Comparison of ENCODE assay signal across 9 mouse cellular contexts in genomic region chr13:93724206-93724605, GRCm38 (mm10). TPM values are rescaled to one million over a fixed set of nuclear protein-coding genes. Genes with fewer than 3 reads are reported as not detected.
A peak's percentile ranks its signal among the peaks of the same experiment; 100 is the strongest.
DNase-seq lines count a peak whose midpoint lies in the region; ATAC-seq and TF ChIP-seq lines count a peak whose summit lies in the region.
"Had no signal": no experiment of that assay in that cellular context is flagged by ENCODE, and none has a peak within 500 bp of the region (broad histone marks: within the 10 kb centered on the region; RNA-seq: fewer than 3 reads in every experiment).

No protein-coding gene starts in this region.

- no peak for TF ChIP-seq EP300 in stomach, postnatal 0 days (optimal IDR thresholded peaks at IDR 0.05)

- H3K4me1 ChIP-seq in hindbrain, postnatal 0 days (ENCODE audit: insufficient read depth, low read length): no peaks in the 10 kb centered on the region
- H3K4me1 ChIP-seq in hindbrain, embryonic 10.5 days (replicated peaks): no peaks in the 10 kb centered on the region
- no peaks in the 10 kb centered on the region for H3K4me1 ChIP-seq in stomach, postnatal 0 days (replicated peaks; ENCODE audit: control insufficient read depth, insufficient read depth)
- no peaks in the 10 kb centered on the region for H3K4me1 ChIP-seq in hindbrain, embryonic 13.5 days (replicated peaks)
- H3K4me1 ChIP-seq in forebrain, embryonic 15.5 days: no peaks in the 10 kb centered on the region

- H3K4me2 ChIP-seq in hindbrain, postnatal 0 days (ENCODE audit: low read depth, low read length): no peak overlapping the region
- H3K4me2 ChIP-seq in stomach, postnatal 0 days (replicated peaks; ENCODE audit: low read depth): no peak overlapping the region
- H3K4me2 ChIP-seq in hindbrain, embryonic 13.5 days: no peak overlapping the region
- no peak overlapping the region for H3K4me2 ChIP-seq in forebrain, embryonic 15.5 days (replicated peaks)

- H3K9me3 ChIP-seq in hindbrain, postnatal 0 days (ENCODE audit: low read length): no peaks in the 10 kb centered on the region
- no peaks in the 10 kb centered on the region for H3K9me3 ChIP-seq in hindbrain, embryonic 10.5 days
- no peaks in the 10 kb centered on the region for H3K9me3 ChIP-seq in stomach, postnatal 0 days (ENCODE audit: control insufficient read depth, low read length)
- H3K9me3 ChIP-seq in hindbrain, embryonic 13.5 days: no peaks in the 10 kb centered on the region
- H3K9me3 ChIP-seq in forebrain, embryonic 15.5 days: no peaks in the 10 kb centered on the region

- TF ChIP-seq CTCF in hindbrain, postnatal 0 days (IDR thresholded peaks at IDR 0.05; ENCODE audit: low read depth): peak; percentile 75
- TF ChIP-seq CTCF in stomach, postnatal 0 days (IDR thresholded peaks at IDR 0.05; ENCODE audit: low read depth): peak; percentile 77

- H3K36me3 ChIP-seq in hindbrain, postnatal 0 days (ENCODE audit: insufficient read depth, low read length): no peaks in the 10 kb centered on the region
- H3K36me3 ChIP-seq in hindbrain, embryonic 10.5 days: no peaks in the 10 kb centered on the region
- no peaks in the 10 kb centered on the region for H3K36me3 ChIP-seq in stomach, postnatal 0 days (ENCODE audit: control insufficient read depth, insufficient read depth, low read length)
- H3K36me3 ChIP-seq in hindbrain, embryonic 13.5 days: no peaks in the 10 kb centered on the region
- H3K36me3 ChIP-seq in forebrain, embryonic 15.5 days: no peaks in the 10 kb centered on the region

- H3K27ac ChIP-seq in hindbrain, postnatal 0 days: no peak overlapping the region
- no peak overlapping the region for H3K27ac ChIP-seq in hindbrain, embryonic 10.5 days
- H3K27ac ChIP-seq in stomach, postnatal 0 days (replicated peaks): no peak overlapping the region
- H3K27ac ChIP-seq in hindbrain, embryonic 13.5 days: no peak overlapping the region
- H3K27ac ChIP-seq in forebrain, embryonic 15.5 days (replicated peaks): no peak overlapping the region

- WGBS in hindbrain, postnatal 0 days: 35% methylated on average over 2 of the region's 2 CpGs
- WGBS in hindbrain, embryonic 10.5 days: 38% methylated on average over 2 of the region's 2 CpGs
- 24% methylated on average over 2 of the region's 2 CpGs for WGBS in stomach, postnatal 0 days
- 40% methylated on average over 2 of the region's 2 CpGs for WGBS in hindbrain, embryonic 13.5 days
- WGBS in forebrain, embryonic 15.5 days: 37% methylated on average over 2 of the region's 2 CpGs

- peak; percentile 40 for DNase-seq in hindbrain, postnatal 0 days (ENCODE audit: low spot score)
- DNase-seq in hindbrain, embryonic 10.5 days (ENCODE audit: low spot score): no peak
- peak; percentile 12 for DNase-seq in thymus, postnatal 25 days
- DNase-seq in thymus, postnatal 0 days (ENCODE audit: low spot score): no peak
- no peak for DNase-seq in stomach, postnatal 0 days (ENCODE audit: low spot score)

- H3K4me3 ChIP-seq in hindbrain, postnatal 0 days (ENCODE audit: low read length): no peak overlapping the region
- H3K4me3 ChIP-seq in hindbrain, embryonic 10.5 days: no peak overlapping the region
- H3K4me3 ChIP-seq in stomach, postnatal 0 days (ENCODE audit: low read depth, low read length): no peak overlapping the region
- H3K4me3 ChIP-seq in hindbrain, embryonic 13.5 days: no peak overlapping the region
- H3K4me3 ChIP-seq in forebrain, embryonic 15.5 days: no peak overlapping the region

- H3K9ac ChIP-seq in hindbrain, postnatal 0 days (replicated peaks; ENCODE audit: low read length): no peak overlapping the region
- H3K9ac ChIP-seq in stomach, postnatal 0 days (ENCODE audit: low read length): no peak overlapping the region
- no peak overlapping the region for H3K9ac ChIP-seq in hindbrain, embryonic 13.5 days
- H3K9ac ChIP-seq in forebrain, embryonic 15.5 days (replicated peaks): no peak overlapping the region

- no peaks in the 10 kb centered on the region for H3K27me3 ChIP-seq in hindbrain, postnatal 0 days (ENCODE audit: insufficient read depth, low read length)
- H3K27me3 ChIP-seq in hindbrain, embryonic 10.5 days (ENCODE audit: insufficient read depth, poor library complexity, severe bottlenecking): no peaks in the 10 kb centered on the region
- H3K27me3 ChIP-seq in stomach, postnatal 0 days (ENCODE audit: control insufficient read depth, insufficient read depth, low read length): no peaks in the 10 kb centered on the region
- no peaks in the 10 kb centered on the region for H3K27me3 ChIP-seq in hindbrain, embryonic 13.5 days
- no peaks in the 10 kb centered on the region for H3K27me3 ChIP-seq in forebrain, embryonic 15.5 days

- peak; percentile 38; the same call in 1 of the 2 replicates for ATAC-seq in hindbrain, postnatal 0 days
- ATAC-seq in common myeloid progenitor, adult 5-6 weeks (replicated peaks; ENCODE audit: low read depth, poor library complexity, severe bottlenecking): peak; percentile 68
- no peak for ATAC-seq in stomach, postnatal 0 days (ENCODE audit: low FRiP score, low TSS enrichment)
- no peak for ATAC-seq in hindbrain, embryonic 13.5 days (ENCODE audit: low FRiP score)
- no peak for ATAC-seq in forebrain, embryonic 15.5 days (replicated peaks)

RNA-seq across cellular contexts. Expression of gene Arsb, which starts 47.2 kb away (rescaled TPM):
- total RNA-seq in hindbrain, postnatal 0 days (2014; rRNA removed): 16.0 and 19.0 TPM in 2 replicates
- 9.3 and 11.7 TPM in 2 replicates for polyA plus RNA-seq in hindbrain, postnatal 0 days (2015; fragmentation: Nextera tagmentation; extraction: Ambion mirVana)
- polyA plus RNA-seq in hindbrain, embryonic 10.5 days (2016; fragmentation: Nextera tagmentation; extraction: Ambion mirVana): 3.2 and 5.1 TPM in 2 replicates
- polyA plus RNA-seq in thymus, postnatal 0 days (2015; fragmentation: Nextera tagmentation; extraction: Ambion mirVana): 3.2 and 3.7 TPM in 2 replicates
- 7.6 and 10.2 TPM in 2 replicates for total RNA-seq in common myeloid progenitor, adult 5-6 weeks (2017)
- polyA plus RNA-seq in stomach, postnatal 0 days (2015; fragmentation: Nextera tagmentation; extraction: Ambion mirVana): 4.9 and 5.5 TPM in 2 replicates
- 6.1 and 7.4 TPM in 2 replicates for polyA plus RNA-seq in hindbrain, embryonic 13.5 days (2015; fragmentation: Nextera tagmentation; extraction: Ambion mirVana)
- 8.1 and 8.2 TPM in 2 replicates for polyA plus RNA-seq in forebrain, embryonic 15.5 days (2015; fragmentation: Nextera tagmentation; extraction: Ambion mirVana)

RNA-seq across cellular contexts. Expression of gene Dmgdh, which starts 50.0 kb away (rescaled TPM):
- total RNA-seq in hindbrain, postnatal 0 days (2014; rRNA removed): 0.07 and 0.21 TPM in 2 replicates
- 0.28 and 0.43 TPM in 2 replicates for polyA plus RNA-seq in hindbrain, postnatal 0 days (2015; fragmentation: Nextera tagmentation; extraction: Ambion mirVana)
- polyA plus RNA-seq in hindbrain, embryonic 10.5 days (2016; fragmentation: Nextera tagmentation; extraction: Ambion mirVana): 0.27 TPM in 1 of 2 replicates, not detected in the other
- polyA plus RNA-seq in thymus, postnatal 0 days (2015; fragmentation: Nextera tagmentation; extraction: Ambion mirVana): not detected in 2 replicates
- total RNA-seq in common myeloid progenitor, adult 5-6 weeks (2017): not detected in 2 replicates
- polyA plus RNA-seq in stomach, postnatal 0 days (2015; fragmentation: Nextera tagmentation; extraction: Ambion mirVana): 0.12 and 0.13 TPM in 2 replicates
- polyA plus RNA-seq in hindbrain, embryonic 13.5 days (2015; fragmentation: Nextera tagmentation; extraction: Ambion mirVana): 0.14 and 0.66 TPM in 2 replicates
- polyA plus RNA-seq in forebrain, embryonic 15.5 days (2015; fragmentation: Nextera tagmentation; extraction: Ambion mirVana): 0.06 and 0.14 TPM in 2 replicates

RNA-seq across cellular contexts. Expression of gene Bhmt2, which starts 50.1 kb away (rescaled TPM):
- total RNA-seq in hindbrain, postnatal 0 days (2014; rRNA removed): not detected in 2 replicates
- polyA plus RNA-seq in hindbrain, postnatal 0 days (2015; fragmentation: Nextera tagmentation; extraction: Ambion mirVana): 0.05 and 0.14 TPM in 2 replicates
- 0.09 and 0.17 TPM in 2 replicates for polyA plus RNA-seq in hindbrain, embryonic 10.5 days (2016; fragmentation: Nextera tagmentation; extraction: Ambion mirVana)
- polyA plus RNA-seq in thymus, postnatal 0 days (2015; fragmentation: Nextera tagmentation; extraction: Ambion mirVana): not detected in 2 replicates
- not detected in 2 replicates for total RNA-seq in common myeloid progenitor, adult 5-6 weeks (2017)
- 0.13 and 0.39 TPM in 2 replicates for polyA plus RNA-seq in stomach, postnatal 0 days (2015; fragmentation: Nextera tagmentation; extraction: Ambion mirVana)
- polyA plus RNA-seq in hindbrain, embryonic 13.5 days (2015; fragmentation: Nextera tagmentation; extraction: Ambion mirVana): 0.09 and 0.13 TPM in 2 replicates
- 0.08 TPM in 1 of 2 replicates, not detected in the other for polyA plus RNA-seq in forebrain, embryonic 15.5 days (2015; fragmentation: Nextera tagmentation; extraction: Ambion mirVana)
- polyA plus RNA-seq: embryonic facial prominence, embryonic 14.5 days had no signal

Comparison
In these comparisons a context has a peak if more than half of its experiments do, and no peak if none do; other contexts are left out.
1. ATAC-seq: peak in hindbrain, postnatal 0 days (single experiment) and common myeloid progenitor, adult 5-6 weeks (single experiment); none in stomach, postnatal 0 days (single experiment), hindbrain, embryonic 13.5 days (single experiment) and forebrain, embryonic 15.5 days (single experiment).
2. DNase-seq: peak in hindbrain, postnatal 0 days (single experiment) and thymus, postnatal 25 days (single experiment); none in hindbrain, embryonic 10.5 days (single experiment), thymus, postnatal 0 days (single experiment) and stomach, postnatal 0 days (single experiment).